Mouse (Mus musculus): Measurements from ENCODE around the gene Ddx17. TPM values are rescaled to one million over a fixed set of nuclear protein-coding genes. Genes with fewer than 3 reads are reported as not detected.

Ddx17 gene
- total and polyA plus RNA-seq, 3 experiments = 79.8 to 114 (median 93.0) TPM

- in situ Hi-C loops (cut with MboI; ENCODE audit: low pct_ligation_motif_present, low pct_unique_long_range_greater_than_20kb, low sequenced_read_pairs) = no loop called here
- dilution Hi-C loops (cut with MboI; ENCODE audit: extremely low pct_ligation_motif_present, extremely low pct_unique_long_range_greater_than_20kb, low sequenced_read_pairs) = no loop called here
- Histone ChIP-seq H3K4me1 (ENCODE audit: control insufficient read depth in 1 of 2, insufficient read depth in 2 of 2) (peaks cover 0 to 5% of the 10 kb centered on the region in 2 experiments; a peak in 2 of 4 replicates), H3K4me3 (replicated peaks in 1 of 3; ENCODE audit: low read depth in 2 of 3, low read length in 2 of 3, poor library complexity in 1 of 3) (no peak overlapping the region), H3K9me3 (replicated peaks; ENCODE audit: low read length) (peaks cover 4% of the 10 kb centered on the region), H3K79me2 (replicated peaks; ENCODE audit: control insufficient read depth, extremely low read depth, insufficient read depth, poor library complexity, severe bottlenecking) (no peaks in the 10 kb centered on the region), H3K27ac (ENCODE audit: insufficient read depth, low read depth) (no peak overlapping the region), H3K4me2 (ENCODE audit: insufficient read depth, low read depth, poor library complexity, severe bottlenecking) (no peak overlapping the region), H3K9ac (ENCODE audit: insufficient read depth, low read depth) (no peak overlapping the region), H3K27me3 (replicated peaks) (peaks cover 87% of the 10 kb centered on the region), H3K36me3 (replicated peaks in 1 of 2; ENCODE audit: control insufficient read depth in 1 of 2, insufficient read depth in 1 of 2, low read length in 1 of 2) (no peaks in the 10 kb centered on the region)
- no peak for DNase-seq (ENCODE audit: extremely low read depth)
- TF ChIP-seq JUN (IDR thresholded peaks at IDR 0.05; ENCODE audit: insufficient read depth, low read depth, low read length) (no peak), MAX (IDR thresholded peaks at IDR 0.05; ENCODE audit: low read length) (no peak), CTCF (conservative IDR thresholded peaks at IDR 0.05 in 1 of 2, IDR thresholded peaks at IDR 0.05 in 1 of 2; ENCODE audit: low read depth in 2 of 2, low read length in 2 of 2) (no peak), NRF1 (IDR thresholded peaks at IDR 0.05; ENCODE audit: low read depth, low read length) (no peak), KAT2A (IDR thresholded peaks at IDR 0.05; ENCODE audit: insufficient replicate concordance, low read length) (no peak), ZMIZ1 (IDR thresholded peaks at IDR 0.05; ENCODE audit: low read depth, low read length) (no peak), ELF1 (IDR thresholded peaks at IDR 0.05; ENCODE audit: low read depth, low read length) (no peak), USF1 (IDR thresholded peaks at IDR 0.05; ENCODE audit: low read depth, low read length) (no peak), MAFK (IDR thresholded peaks at IDR 0.05; ENCODE audit: insufficient replicate concordance, low read length) (no peak), E2F4 (IDR thresholded peaks at IDR 0.05; ENCODE audit: insufficient replicate concordance, low read depth, low read length) (no peak), SIN3A (IDR thresholded peaks at IDR 0.05; ENCODE audit: low read length) (no peak), NELFE (IDR thresholded peaks at IDR 0.05; ENCODE audit: low read depth, low read length) (no peak), TCF12 (IDR thresholded peaks at IDR 0.05; ENCODE audit: low read depth, low read length) (no peak), MXI1 (IDR thresholded peaks at IDR 0.05; ENCODE audit: low read depth, low read length) (no peak), SMC3 (IDR thresholded peaks at IDR 0.05; ENCODE audit: low read depth, low read length) (no peak), ZNF384 (IDR thresholded peaks at IDR 0.05; ENCODE audit: low read depth, low read length) (no peak), RCOR1 (conservative IDR thresholded peaks at IDR 0.05; ENCODE audit: low read depth, low read length) (no peak), IRF4 (IDR thresholded peaks at IDR 0.05; ENCODE audit: low read depth, low read length) (no peak), RAD21 (IDR thresholded peaks at IDR 0.05; ENCODE audit: low read depth, low read length) (no peak), BHLHE40 (IDR thresholded peaks at IDR 0.05; ENCODE audit: low read depth, low read length) (no peak)
Observed at GRCm38 (mm10) chr15:79510425-79510824, 36.1 kb downstream of the Ddx17 start.

GRCm38 (mm10) chr15:79509998-79510397 lies 36.5 kb downstream of the Ddx17 start:
- Histone ChIP-seq H3K9me3 (replicated peaks; ENCODE audit: low read length) (peaks cover 6% of the 10 kb centered on the region), H3K4me3 (replicated peaks in 1 of 3; ENCODE audit: low read depth in 2 of 3, low read length in 2 of 3, poor library complexity in 1 of 3) (no peak overlapping the region), H3K9ac (ENCODE audit: insufficient read depth, low read depth) (no peak overlapping the region), H3K36me3 (replicated peaks in 1 of 2; ENCODE audit: control insufficient read depth in 1 of 2, insufficient read depth in 1 of 2, low read length in 1 of 2) (no peaks in the 10 kb centered on the region), H3K27ac (ENCODE audit: insufficient read depth, low read depth) (no peak overlapping the region), H3K79me2 (replicated peaks; ENCODE audit: control insufficient read depth, extremely low read depth, insufficient read depth, poor library complexity, severe bottlenecking) (no peaks in the 10 kb centered on the region), H3K4me1 (ENCODE audit: control insufficient read depth in 1 of 2, insufficient read depth in 2 of 2) (peaks cover 0 to 5% of the 10 kb centered on the region in 2 experiments; a peak in 2 of 4 replicates), H3K4me2 (ENCODE audit: insufficient read depth, low read depth, poor library complexity, severe bottlenecking) (no peak overlapping the region), H3K27me3 (replicated peaks) (peaks cover 84% of the 10 kb centered on the region)
- dilution Hi-C loops (cut with MboI; ENCODE audit: extremely low pct_ligation_motif_present, extremely low pct_unique_long_range_greater_than_20kb, low sequenced_read_pairs) (no loop called here), in situ Hi-C loops (cut with MboI; ENCODE audit: low pct_ligation_motif_present, low pct_unique_long_range_greater_than_20kb, low sequenced_read_pairs) (no loop called here)
- no peak for DNase-seq (ENCODE audit: extremely low read depth)
- no peak for TF ChIP-seq IRF4 (IDR thresholded peaks at IDR 0.05; ENCODE audit: low read depth, low read length)
- no peak for TF ChIP-seq RCOR1 (conservative IDR thresholded peaks at IDR 0.05; ENCODE audit: low read depth, low read length)
- TF ChIP-seq MAFK (IDR thresholded peaks at IDR 0.05; ENCODE audit: insufficient replicate concordance, low read length) = no peak
- no peak for TF ChIP-seq CTCF (conservative IDR thresholded peaks at IDR 0.05 in 1 of 2, IDR thresholded peaks at IDR 0.05 in 1 of 2; ENCODE audit: low read depth in 2 of 2, low read length in 2 of 2)
- no peak for TF ChIP-seq MEF2A (IDR thresholded peaks at IDR 0.05; ENCODE audit: borderline replicate concordance, low read depth, low read length)
- no peak for TF ChIP-seq SMC3 (IDR thresholded peaks at IDR 0.05; ENCODE audit: low read depth, low read length)
- no peak for TF ChIP-seq MYC (IDR thresholded peaks at IDR 0.05; ENCODE audit: low read depth, low read length)
- no peak for TF ChIP-seq PAX5 (IDR thresholded peaks at IDR 0.05; ENCODE audit: low read length)
- no peak for TF ChIP-seq CHD2 (IDR thresholded peaks at IDR 0.05; ENCODE audit: low read length)
- TF ChIP-seq MAZ (IDR thresholded peaks at IDR 0.05; ENCODE audit: low read depth, low read length) = no peak
- no peak for TF ChIP-seq ZKSCAN1 (IDR thresholded peaks at IDR 0.05; ENCODE audit: borderline replicate concordance, low read depth, low read length)
- no peak for TF ChIP-seq JUN (IDR thresholded peaks at IDR 0.05; ENCODE audit: insufficient read depth, low read depth, low read length)
- TF ChIP-seq BHLHE40 (IDR thresholded peaks at IDR 0.05; ENCODE audit: low read depth, low read length) = no peak
- no peak for TF ChIP-seq GABPA (IDR thresholded peaks at IDR 0.05; ENCODE audit: insufficient replicate concordance, low read depth, low read length)
- TF ChIP-seq POLR2A (IDR thresholded peaks at IDR 0.05; ENCODE audit: low read depth, low read length) = no peak
- TF ChIP-seq MAX (IDR thresholded peaks at IDR 0.05; ENCODE audit: low read length) = no peak
- TF ChIP-seq ZC3H11A (IDR thresholded peaks at IDR 0.05; ENCODE audit: low read depth, low read length) = no peak
- TF ChIP-seq ETS1 (conservative IDR thresholded peaks at IDR 0.05; ENCODE audit: low read depth, low read length) = no peak
- no peak for TF ChIP-seq USF1 (IDR thresholded peaks at IDR 0.05; ENCODE audit: low read depth, low read length)

Data from CH12.LX (cell line).